Mouse (Mus musculus) testis, adult 2 months (tissue): ENCODE measurements around the gene Eif4g1.

ENCODE experiments used
- CTCF ChIP-seq: fragments of 200-500 bp; IDR thresholded peaks from 2 replicates; pipeline ENCODE4 v1.5.1; 2012; ENCODE audit warnings: low read depth, mild to moderate bottlenecking, inconsistent platforms, low read length, moderate library complexity; ENCODE audit not compliant: control insufficient read depth, insufficient read depth, insufficient replicate concordance
- POLR2A ChIP-seq: fragments of 200-500 bp; IDR thresholded peaks from 2 replicates; pipeline ENCODE4 v1.6.1; 2012; ENCODE audit warnings: low read depth, mild to moderate bottlenecking, inconsistent platforms, low read length, moderate library complexity; ENCODE audit not compliant: control insufficient read depth

DNA sequence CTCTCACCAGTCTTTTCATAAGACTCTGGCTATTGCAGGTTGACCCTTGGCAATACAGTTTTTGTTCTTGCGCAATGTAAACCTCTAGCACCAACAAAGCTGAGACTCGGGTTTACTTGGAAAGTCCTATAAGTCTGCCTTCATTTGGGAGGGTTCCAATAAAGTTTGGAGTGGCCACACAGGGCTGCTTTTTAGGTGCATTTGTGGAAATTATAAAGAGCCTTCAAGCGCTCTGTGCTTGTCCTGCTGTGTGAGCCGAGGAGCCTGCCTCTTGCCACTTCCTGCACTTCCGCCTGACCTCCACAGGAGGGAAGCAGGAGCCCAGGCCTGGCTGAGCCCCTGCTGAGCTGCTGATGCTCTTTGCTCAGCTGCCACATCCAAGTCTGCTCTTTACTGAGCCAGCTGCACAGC lies 56.2 kb downstream of the Eif4g1 start:
- TF ChIP-seq CTCF (peak; percentile 71; the same call in 1 of the 2 replicates), POLR2A (no peak)
